Mouse (Mus musculus) ES-Bruce4 (cell line): ENCODE results near the gene Ankrd13d. TPM values are rescaled to one million over a fixed set of nuclear protein-coding genes. Genes with fewer than 3 reads are reported as not detected.

Experiments used
- H3K27ac ChIP-seq: 2 replicates; pipeline ENCODE4 v1.5.1; 2012; ENCODE audit warnings: low read length, inconsistent platforms; ENCODE audit not compliant: insufficient read depth
- H3K27me3 ChIP-seq: 2 replicates; pipeline ENCODE4 v1.6.1; 2012; ENCODE audit warnings: mild to moderate bottlenecking, low read length, inconsistent platforms; ENCODE audit not compliant: control insufficient read depth, poor library complexity, insufficient read depth, severe bottlenecking
- H3K36me3 ChIP-seq: 2 replicates; pipeline ENCODE4 v1.6.1; 2012; ENCODE audit warnings: inconsistent platforms, mild to moderate bottlenecking, low read length, moderate library complexity; ENCODE audit not compliant: control insufficient read depth, poor library complexity, insufficient read depth, severe bottlenecking
- H3K4me1 ChIP-seq: one replicate; pipeline ENCODE4 v1.8.1; 2011; ENCODE audit warnings: low read length; ENCODE audit not compliant: control insufficient read depth, insufficient read depth
- H3K4me3 ChIP-seq: 2 replicates; pipeline ENCODE4 v1.5.1; 2011; ENCODE audit warnings: low read depth, mild to moderate bottlenecking, low read length
- H3K9ac ChIP-seq: 2 replicates; pipeline ENCODE4 v1.6.1; 2012; ENCODE audit warnings: low read depth, mild to moderate bottlenecking, inconsistent platforms; ENCODE audit not compliant: poor library complexity, severe bottlenecking
- H3K9me3 ChIP-seq: replicated peaks from 2 replicates; pipeline ENCODE4 v1.6.1; 2012; ENCODE audit warnings: mild to moderate bottlenecking, low read length, inconsistent platforms; ENCODE audit not compliant: control insufficient read depth, poor library complexity, insufficient read depth, severe bottlenecking
- CTCF ChIP-seq: IDR thresholded peaks from one replicate; pipeline ENCODE4 v1.8.1; 2011; ENCODE audit warnings: low read depth, low read length
- EP300 ChIP-seq: IDR thresholded peaks from 2 replicates; pipeline ENCODE4 v1.6.1; 2011; ENCODE audit warnings: low read depth, low read length; ENCODE audit not compliant: insufficient read depth
- POLR2A ChIP-seq: IDR thresholded peaks from one replicate; pipeline ENCODE4 v1.8.1; 2011; ENCODE audit warnings: low read length; ENCODE audit not compliant: insufficient read depth
- polyA plus RNA-seq: library from polyadenylated mRNA; stranded (reverse); fragments of >200 nt; gene quantifications from 2 replicates; pipeline ENCODE4 v1.2.4, GENCODE M21; 2011; ENCODE audit warnings: low read depth; ENCODE audit not compliant: missing spikeins, insufficient read depth, insufficient read length

Ankrd13d gene
- polyA plus RNA-seq, 1 experiment = 4.9 TPM

DNA sequence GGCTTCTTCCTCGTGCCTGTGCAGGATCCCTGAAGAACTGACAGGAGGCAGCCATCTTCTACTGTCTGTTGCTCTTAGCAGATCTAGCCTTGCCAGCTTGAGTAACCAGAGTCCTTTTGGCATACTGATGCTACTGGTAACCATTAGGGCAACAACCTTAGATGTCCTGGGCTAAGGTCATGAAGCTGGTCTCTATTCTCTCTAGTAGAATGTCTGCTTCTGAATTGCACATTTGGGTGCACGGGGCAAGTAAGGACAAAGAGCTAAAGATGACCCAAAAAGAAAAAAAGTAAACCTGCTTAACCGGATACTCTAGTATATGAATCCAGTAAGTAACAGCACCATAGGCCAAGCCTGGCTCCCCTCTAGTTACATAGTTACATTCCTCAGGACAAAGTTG is 43.2 kb upstream of the Ankrd13d start:
- H3K27ac ChIP-seq = peak overlapping the region; percentile 8; the same call in 1 of the 2 replicates
- H3K9me3 ChIP-seq = no peaks in the 10 kb centered on the region
- no peak for TF ChIP-seq EP300
- no peak for TF ChIP-seq CTCF
- no peak for TF ChIP-seq POLR2A
- H3K9ac ChIP-seq = no peak overlapping the region
- H3K36me3 ChIP-seq = peaks cover 70% of the 10 kb centered on the region
- H3K4me3 ChIP-seq = no peak overlapping the region
- no peaks in the 10 kb centered on the region for H3K4me1 ChIP-seq
- H3K27me3 ChIP-seq = no peaks in the 10 kb centered on the region

DNA sequence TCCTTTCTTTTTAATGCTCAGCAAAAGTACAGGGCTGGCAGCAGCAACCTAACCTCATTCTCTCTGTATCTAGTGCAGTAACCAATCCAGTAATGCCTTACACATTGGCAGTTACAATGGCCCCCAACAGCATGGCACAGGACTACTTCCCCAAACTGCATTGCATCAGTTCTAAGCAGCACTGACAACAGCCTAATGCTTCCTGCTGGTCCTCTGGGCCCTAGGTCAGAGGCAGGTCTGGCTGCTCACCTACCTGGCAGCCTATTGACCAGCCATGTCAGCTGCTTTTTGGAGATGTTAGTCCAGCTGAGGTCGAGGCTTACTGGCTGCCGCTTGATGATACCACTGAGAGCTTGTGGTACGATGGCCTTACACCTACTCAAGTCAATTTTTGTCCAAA is 39.2 kb upstream of the Ankrd13d start:
- Histone ChIP-seq H3K27me3 (no peaks in the 10 kb centered on the region), H3K4me3 (no peak overlapping the region), H3K27ac (no peak overlapping the region), H3K4me1 (no peaks in the 10 kb centered on the region), H3K9me3 (no peaks in the 10 kb centered on the region), H3K36me3 (peaks cover 78% of the 10 kb centered on the region), H3K9ac (no peak overlapping the region)
- no peak for TF ChIP-seq CTCF
- TF ChIP-seq EP300 = no peak
- TF ChIP-seq POLR2A = no peak

DNA sequence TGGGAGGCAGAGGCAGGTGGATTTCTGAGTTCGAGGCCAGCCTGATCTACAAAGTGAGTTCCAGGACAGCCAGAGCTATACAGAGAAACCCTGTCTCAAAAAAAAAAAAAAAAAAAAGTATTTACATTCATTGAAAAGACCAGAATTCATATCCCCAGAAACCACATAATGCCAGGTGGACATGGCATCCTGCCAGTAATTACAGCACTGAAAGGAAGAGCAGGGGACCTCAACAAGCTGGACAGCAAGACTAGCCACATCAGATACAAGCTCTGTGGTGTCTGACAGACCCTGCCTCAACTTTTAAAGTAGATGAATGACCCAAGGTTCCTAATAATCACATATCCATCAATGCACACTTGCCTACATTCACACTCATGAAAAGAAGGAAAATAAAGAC is 38.7 kb upstream of the Ankrd13d start:
- H3K27ac ChIP-seq = no peak overlapping the region
- H3K9ac ChIP-seq = no peak overlapping the region
- TF ChIP-seq EP300 (no peak), POLR2A (no peak), CTCF (no peak)
- no peaks in the 10 kb centered on the region for H3K27me3 ChIP-seq
- no peak overlapping the region for H3K4me3 ChIP-seq
- no peaks in the 10 kb centered on the region for H3K9me3 ChIP-seq
- H3K4me1 ChIP-seq = no peaks in the 10 kb centered on the region
- H3K36me3 ChIP-seq = peaks cover 75% of the 10 kb centered on the region

GRCm38 (mm10) chr19:4319272-4319671 is 36.3 kb upstream of the Ankrd13d start:
- Histone ChIP-seq H3K9me3 (no peaks in the 10 kb centered on the region), H3K4me1 (no peaks in the 10 kb centered on the region), H3K27me3 (no peaks in the 10 kb centered on the region), H3K27ac (no peak overlapping the region), H3K36me3 (peaks cover 55% of the 10 kb centered on the region), H3K4me3 (no peak overlapping the region), H3K9ac (no peak overlapping the region)
- TF ChIP-seq EP300 = no peak
- no peak for TF ChIP-seq POLR2A
- TF ChIP-seq CTCF = no peak

DNA sequence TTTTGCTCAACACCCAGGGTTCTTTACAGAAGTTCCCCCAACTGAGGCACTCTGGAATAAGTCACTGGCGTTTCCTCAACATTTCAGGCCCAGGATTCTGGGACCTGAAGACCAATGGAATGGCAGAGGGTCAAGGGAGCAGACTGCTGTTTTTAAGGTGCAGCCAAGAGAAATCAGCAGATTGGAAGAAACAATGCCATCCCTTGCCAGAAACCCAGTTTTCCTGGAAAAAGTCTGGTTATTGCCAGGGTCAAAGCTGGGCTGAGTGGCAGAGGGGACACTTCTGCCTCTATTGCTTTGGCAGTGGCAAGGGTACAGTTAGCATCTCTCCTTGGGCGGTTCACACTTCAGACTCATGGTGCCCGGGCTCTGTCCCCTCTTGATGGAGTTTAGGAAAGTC is 34.2 kb upstream of the Ankrd13d start:
- no peak overlapping the region for H3K9ac ChIP-seq
- no peaks in the 10 kb centered on the region for H3K27me3 ChIP-seq
- no peaks in the 10 kb centered on the region for H3K9me3 ChIP-seq
- H3K27ac ChIP-seq = no peak overlapping the region
- H3K4me1 ChIP-seq = no peaks in the 10 kb centered on the region
- TF ChIP-seq EP300 (no peak), CTCF (no peak), POLR2A (no peak)
- peaks cover 41% of the 10 kb centered on the region for H3K36me3 ChIP-seq
- no peak overlapping the region for H3K4me3 ChIP-seq

- no peak overlapping the region for H3K27ac ChIP-seq
- TF ChIP-seq EP300 = no peak
- TF ChIP-seq POLR2A = no peak
- TF ChIP-seq CTCF = no peak
- no peak overlapping the region for H3K9ac ChIP-seq
- H3K4me1 ChIP-seq = no peaks in the 10 kb centered on the region
- no peaks in the 10 kb centered on the region for H3K9me3 ChIP-seq
- no peak overlapping the region for H3K4me3 ChIP-seq
- H3K27me3 ChIP-seq = no peaks in the 10 kb centered on the region
- H3K36me3 ChIP-seq = peaks cover 29% of the 10 kb centered on the region
These were observed 32.4 kb upstream of the Ankrd13d start for GRCm38 (mm10) chr19:4315223-4315944.
